In the genomic region with DNA sequence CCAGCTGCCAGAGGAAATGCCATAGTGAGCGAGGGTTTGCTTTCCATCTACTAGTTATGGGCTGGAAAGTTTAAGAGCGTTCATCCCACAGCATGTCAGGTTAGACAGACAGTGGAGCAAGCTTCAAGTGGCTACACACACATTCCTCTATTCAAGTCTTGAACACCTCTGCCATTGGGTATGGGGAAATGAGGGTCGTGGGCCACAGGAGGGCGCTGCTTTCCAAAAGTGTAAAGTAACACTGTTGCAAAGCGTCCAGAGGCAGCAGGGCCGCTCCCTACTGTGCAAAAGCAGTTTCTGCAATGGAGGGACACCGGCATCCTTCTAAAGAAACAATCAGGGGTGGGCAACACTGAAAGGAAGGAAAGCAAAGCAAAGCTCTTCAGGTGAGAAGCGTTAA, we compare ENCODE assay signal across 12 mouse cellular contexts.
DNase-seq lines count a peak whose midpoint lies in the region; ATAC-seq and TF ChIP-seq lines count a peak whose summit lies in the region.
"Had no signal": no experiment of that assay in that cellular context is flagged by ENCODE, and none has a peak within 500 bp of the region (broad histone marks: within the 10 kb centered on the region; RNA-seq: fewer than 3 reads in every experiment).

No protein-coding gene starts in this region.

- TF ChIP-seq EP300 in ES-Bruce4 (IDR thresholded peaks at IDR 0.05; ENCODE audit: insufficient read depth, low read depth, low read length), result no peak

- no peak for ATAC-seq in kidney, postnatal 0 days (replicated peaks; ENCODE audit: low FRiP score, low read depth)
- ATAC-seq: forebrain, postnatal 0 days had no signal

- peaks cover 31% of the 10 kb centered on the region for H3K36me3 ChIP-seq in kidney, postnatal 0 days (ENCODE audit: insufficient read depth, low read length)
- no peaks in the 10 kb centered on the region for H3K36me3 ChIP-seq in ES-Bruce4 (ENCODE audit: control insufficient read depth, insufficient read depth, low read length, poor library complexity, severe bottlenecking)

- H3K4me2 ChIP-seq in kidney, postnatal 0 days (ENCODE audit: low read length), result no peak overlapping the region
- H3K4me2 ChIP-seq: heart, embryonic 11.5 days had no signal

- 76% methylated on average over 8 of the region's 8 CpGs for WGBS in kidney, postnatal 0 days

- no peak for TF ChIP-seq POLR2A in ES-Bruce4 (IDR thresholded peaks at IDR 0.05; ENCODE audit: insufficient read depth, low read length)

- no peak overlapping the region for H3K27ac ChIP-seq in kidney, postnatal 0 days
- 0 out of 2 replicates have a peak overlapping the region, but pooled peaks have one; percentile 18 for H3K27ac ChIP-seq in ES-Bruce4 (ENCODE audit: insufficient read depth, low read length)

- no peak overlapping the region for H3K9ac ChIP-seq in kidney, postnatal 0 days (ENCODE audit: low read depth, low read length)
- no peak overlapping the region for H3K9ac ChIP-seq in ES-Bruce4 (ENCODE audit: low read depth, poor library complexity, severe bottlenecking)
- H3K9ac ChIP-seq: forebrain, postnatal 0 days had no signal

- peak; percentile 43; the same call in 1 of the 2 replicates for TF ChIP-seq CTCF in kidney, postnatal 0 days (IDR thresholded peaks at IDR 0.05; ENCODE audit: low read depth)
- TF ChIP-seq CTCF in ES-Bruce4 (IDR thresholded peaks at IDR 0.05; ENCODE audit: low read depth, low read length), result peak; percentile 89

- no peaks in the 10 kb centered on the region for H3K9me3 ChIP-seq in kidney, postnatal 0 days (replicated peaks; ENCODE audit: low read length)
- peaks cover 6% of the 10 kb centered on the region; the same call in 1 of the 2 replicates for H3K9me3 ChIP-seq in ES-Bruce4 (replicated peaks; ENCODE audit: control insufficient read depth, insufficient read depth, low read length, poor library complexity, severe bottlenecking)

- no peaks in the 10 kb centered on the region for H3K4me1 ChIP-seq in kidney, postnatal 0 days (replicated peaks; ENCODE audit: insufficient read depth, low read length)
- peaks cover 2% of the 10 kb centered on the region for H3K4me1 ChIP-seq in ES-Bruce4 (ENCODE audit: control insufficient read depth, insufficient read depth, low read length)

- no peak for DNase-seq in kidney, postnatal 0 days (ENCODE audit: low spot score)
- no peak for DNase-seq in kidney, adult 18-20 months
- peak; percentile 47 for DNase-seq in WW6 (ENCODE audit: low read depth, low spot score)
- peak; percentile 56 for DNase-seq in lung, postnatal 36 days
- DNase-seq in spleen, postnatal 36 days (ENCODE audit: low spot score in 2 of 2), result no peak
- no peak for DNase-seq in T-cell, adult 2 months (ENCODE audit: low spot score)
- DNase-seq: adrenal gland, postnatal 10 days; cerebellum, adult 9-10 months; forebrain, postnatal 0 days; thymus, postnatal 14 days had no signal

- no peak overlapping the region for H3K4me3 ChIP-seq in kidney, postnatal 0 days (replicated peaks; ENCODE audit: low read depth, low read length)
- no peak overlapping the region for H3K4me3 ChIP-seq in ES-Bruce4 (ENCODE audit: low read depth, low read length)

- no peaks in the 10 kb centered on the region for H3K27me3 ChIP-seq in kidney, postnatal 0 days (ENCODE audit: insufficient read depth, low read length)
- H3K27me3 ChIP-seq in ES-Bruce4 (ENCODE audit: control insufficient read depth, insufficient read depth, low read length, poor library complexity, severe bottlenecking), result no peaks in the 10 kb centered on the region

Comparison
In these comparisons a context has a peak if more than half of its experiments do, and no peak if none do; other contexts are left out.
1. DNase-seq: peak in WW6 (single experiment) and lung, postnatal 36 days (single experiment); none in kidney, postnatal 0 days (single experiment), kidney, adult 18-20 months (single experiment), spleen, postnatal 36 days (0 of 2) and T-cell, adult 2 months (single experiment).